Mouse (Mus musculus): ENCODE results near the gene Gm5737.

- TF ChIP-seq POLR2A (IDR thresholded peaks at IDR 0.05; ENCODE audit: borderline replicate concordance, extremely low read depth, low read depth, low read length) (no peak), CTCF (IDR thresholded peaks at IDR 0.05; ENCODE audit: insufficient read depth, low read length) (no peak)
Observed at GRCm38 (mm10) chr7:120873083-120873482, 60.9 kb downstream of the Gm5737 start.

Measured in lung, adult 2 months (tissue).